Mouse (Mus musculus) hindbrain, embryonic 16.5 days (tissue): ENCODE data around the gene Phospho1. TPM values are rescaled to one million over a fixed set of nuclear protein-coding genes. Genes with fewer than 3 reads are reported as not detected.

Source experiments
- polyA plus RNA-seq: library from polyadenylated mRNA; unstranded; fragments of >200 nt; fragmentation: Nextera tagmentation; extraction: Ambion mirVana; gene quantifications from 2 replicates; pipeline ENCODE4 v1.2.1, GENCODE M21; 2015

The Phospho1 gene
- polyA plus RNA-seq, 1 experiment from 2014 or later, result not detected

Other genes starting within 250 kb of the Phospho1 start
- 41.7 and 59.8 TPM in 2 replicates for gene Ngfr, start 236.8 kb upstream of the Phospho1 start, polyA plus RNA-seq
- 189 and 198 TPM in 2 replicates for gene Phb, start 157.5 kb upstream of the Phospho1 start, polyA plus RNA-seq
- 21.7 and 23.2 TPM in 2 replicates for gene Zfp652, start 111.8 kb upstream of the Phospho1 start, polyA plus RNA-seq
- gene B130006D01Rik, start 100.9 kb upstream of the Phospho1 start, polyA plus RNA-seq, result 0.95 and 1.2 TPM in 2 replicates
- 3.7 and 3.9 TPM in 2 replicates for gene Gngt2, start 12.7 kb downstream of the Phospho1 start, polyA plus RNA-seq
- gene Abi3, start 18.0 kb downstream of the Phospho1 start, polyA plus RNA-seq, result 2.4 and 2.6 TPM in 2 replicates
- gene B4galnt2, start 90.4 kb downstream of the Phospho1 start, polyA plus RNA-seq, result 0.09 TPM in 1 of 2 replicates, not detected in the other
- gene Igf2bp1, start 181.4 kb downstream of the Phospho1 start, polyA plus RNA-seq, result 6.1 and 11.3 TPM in 2 replicates
- not detected in 2 replicates for gene Gip, start 200.0 kb downstream of the Phospho1 start, polyA plus RNA-seq
- 120 and 132 TPM in 2 replicates for gene Snf8, start 210.4 kb downstream of the Phospho1 start, polyA plus RNA-seq
- gene Ube2z, start 240.9 kb downstream of the Phospho1 start, polyA plus RNA-seq, result 37.5 and 38.4 TPM in 2 replicates